Mouse (Mus musculus): Measurements from ENCODE around the gene Rcn1. TPM values are rescaled to one million over a fixed set of nuclear protein-coding genes. Genes with fewer than 3 reads are reported as not detected.

Rcn1 gene
- total RNA-seq (2015; ENCODE audit: low replicate concordance) (3.4 and 10.8 TPM in 2 replicates), total RNA-seq (2017; ENCODE audit: low replicate concordance) (6.0 and 8.2 TPM in 2 replicates)

GRCm38 (mm10) chr2:105399085-105399891 lies at the start of gene Rcn1:
Gene Rcn1, minus strand, starts transcription at chr2:105399319.
- ATAC-seq (replicated peaks; ENCODE audit: low FRiP score, poor library complexity, severe bottlenecking), result peak; percentile 20; the same call in 1 of the 2 replicates

DNA sequence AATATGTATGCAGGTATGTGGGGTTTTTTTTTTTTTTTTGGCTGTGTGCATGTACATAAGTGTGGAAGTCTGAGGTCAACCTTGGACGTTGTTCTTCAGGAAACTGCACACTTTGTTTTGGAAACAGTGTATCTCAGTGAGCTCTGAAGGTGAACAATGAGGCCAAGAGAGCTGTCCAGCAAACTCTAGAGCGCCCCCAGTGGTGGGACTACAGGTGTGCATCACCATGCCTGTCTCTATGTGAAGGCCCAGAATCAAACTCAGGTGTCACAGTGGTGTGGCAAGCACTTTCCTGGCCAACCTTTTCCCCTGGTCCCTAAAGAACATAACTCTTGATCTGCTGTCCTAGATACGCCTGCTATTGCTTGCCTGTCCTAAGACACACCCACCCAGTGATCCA lies 45.0 kb upstream of the Rcn1 start:
- ATAC-seq (replicated peaks; ENCODE audit: low FRiP score, poor library complexity, severe bottlenecking), result no peak

- ATAC-seq (replicated peaks; ENCODE audit: low FRiP score, poor library complexity, severe bottlenecking), result no peak
These were observed 39.9 kb upstream of the Rcn1 start for GRCm38 (mm10) chr2:105439022-105439421.

- no peak for ATAC-seq (replicated peaks; ENCODE audit: low FRiP score, poor library complexity, severe bottlenecking)
These were observed 39.4 kb upstream of the Rcn1 start for GRCm38 (mm10) chr2:105438525-105438924.

DNA sequence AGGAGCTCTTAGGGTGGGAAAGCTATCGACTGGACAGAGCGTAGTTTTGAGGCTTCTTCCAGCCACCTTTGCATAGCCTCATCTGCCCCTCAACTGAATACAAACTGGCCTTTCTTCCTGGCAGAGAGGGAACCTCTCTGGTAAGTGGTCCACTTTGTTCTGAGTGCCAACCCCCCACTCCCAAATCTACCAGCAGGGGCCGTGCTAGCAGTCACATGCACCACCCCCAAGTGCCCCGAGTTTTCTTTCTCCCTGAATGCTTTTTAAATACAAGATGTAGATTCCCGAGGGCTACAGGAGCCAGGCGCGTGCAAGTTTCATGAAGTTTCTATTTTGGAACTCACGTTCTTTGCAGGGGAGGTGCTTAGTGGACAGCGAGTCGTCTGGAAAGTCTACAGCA lies 33.8 kb upstream of the Rcn1 start:
- no peak for ATAC-seq (replicated peaks; ENCODE audit: low FRiP score, poor library complexity, severe bottlenecking)

GRCm38 (mm10) chr2:105430373-105430772 lies 31.3 kb upstream of the Rcn1 start:
- ATAC-seq (replicated peaks; ENCODE audit: low FRiP score, poor library complexity, severe bottlenecking), result no peak

DNA sequence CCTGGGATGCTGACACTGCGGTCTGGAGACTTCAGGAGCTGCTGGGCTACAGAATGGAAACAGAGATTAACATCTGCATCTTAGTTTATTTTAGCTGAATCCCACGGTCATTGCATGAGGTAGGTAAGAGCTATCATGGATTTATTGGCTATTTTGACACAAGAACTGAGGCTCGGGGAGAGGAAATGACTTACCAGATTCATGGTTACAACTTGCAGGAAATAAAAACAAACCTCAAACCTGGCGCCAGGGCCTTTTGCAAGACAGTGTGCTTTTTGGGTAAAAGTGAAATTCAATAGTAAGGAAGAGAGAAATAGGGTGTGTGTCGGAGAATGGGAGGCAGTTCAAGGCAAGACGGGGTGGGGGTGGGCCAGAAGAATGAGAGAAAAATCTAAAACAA lies 30.8 kb upstream of the Rcn1 start:
- no peak for ATAC-seq (replicated peaks; ENCODE audit: low FRiP score, poor library complexity, severe bottlenecking)

DNA sequence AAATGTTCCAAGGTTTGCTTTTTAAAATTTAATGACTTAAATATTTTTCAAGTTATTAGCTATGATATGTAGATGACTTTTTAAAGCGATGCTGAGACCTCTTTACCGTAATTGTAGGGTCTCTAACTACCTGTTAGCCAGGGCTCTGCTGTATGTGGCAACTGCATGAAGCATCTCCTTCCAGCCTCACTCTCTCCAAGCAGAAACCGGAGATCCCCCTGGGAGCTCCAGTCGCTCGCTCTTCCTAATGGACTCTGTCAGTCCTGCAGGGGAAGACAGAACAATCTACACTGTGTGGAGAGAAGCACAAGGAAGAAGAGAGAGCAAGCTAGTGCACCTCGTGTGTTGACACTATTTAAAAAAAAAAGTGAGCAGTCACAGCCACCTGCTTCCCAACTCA lies 29.3 kb upstream of the Rcn1 start:
- ATAC-seq (replicated peaks; ENCODE audit: low FRiP score, poor library complexity, severe bottlenecking), result no peak

- 0 out of 2 replicates have a peak, but pooled peaks have one; percentile 61 for ATAC-seq (replicated peaks; ENCODE audit: low FRiP score, poor library complexity, severe bottlenecking)
These were observed 28.9 kb upstream of the Rcn1 start for GRCm38 (mm10) chr2:105428029-105428428.

DNA sequence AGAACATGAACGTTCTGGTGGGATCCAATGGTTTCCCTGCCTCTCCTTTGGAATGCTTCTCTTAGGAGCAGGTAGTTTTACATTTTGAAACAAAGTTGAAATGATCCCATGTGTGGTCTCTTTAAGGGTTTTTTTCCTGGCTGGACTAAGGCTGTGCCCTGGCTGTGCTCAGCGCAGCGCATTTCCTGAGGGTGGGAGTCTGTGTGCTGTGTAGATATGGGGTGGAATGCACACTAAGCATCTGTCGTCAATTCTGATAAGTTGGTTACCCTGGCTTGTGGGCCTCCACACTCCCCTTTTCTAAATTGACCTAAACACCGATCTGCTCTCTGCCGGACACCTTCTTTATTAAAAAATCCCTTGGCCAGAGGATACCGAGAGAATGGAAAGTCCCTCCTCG lies 28.3 kb upstream of the Rcn1 start:
- ATAC-seq (replicated peaks; ENCODE audit: low FRiP score, poor library complexity, severe bottlenecking), result no peak

- ATAC-seq (replicated peaks; ENCODE audit: low FRiP score, poor library complexity, severe bottlenecking), result no peak
These were observed 19.6 kb upstream of the Rcn1 start for GRCm38 (mm10) chr2:105418629-105419227.

GRCm38 (mm10) chr2:105417663-105418062 lies 18.5 kb upstream of the Rcn1 start:
- no peak for ATAC-seq (replicated peaks; ENCODE audit: low FRiP score, poor library complexity, severe bottlenecking)

DNA sequence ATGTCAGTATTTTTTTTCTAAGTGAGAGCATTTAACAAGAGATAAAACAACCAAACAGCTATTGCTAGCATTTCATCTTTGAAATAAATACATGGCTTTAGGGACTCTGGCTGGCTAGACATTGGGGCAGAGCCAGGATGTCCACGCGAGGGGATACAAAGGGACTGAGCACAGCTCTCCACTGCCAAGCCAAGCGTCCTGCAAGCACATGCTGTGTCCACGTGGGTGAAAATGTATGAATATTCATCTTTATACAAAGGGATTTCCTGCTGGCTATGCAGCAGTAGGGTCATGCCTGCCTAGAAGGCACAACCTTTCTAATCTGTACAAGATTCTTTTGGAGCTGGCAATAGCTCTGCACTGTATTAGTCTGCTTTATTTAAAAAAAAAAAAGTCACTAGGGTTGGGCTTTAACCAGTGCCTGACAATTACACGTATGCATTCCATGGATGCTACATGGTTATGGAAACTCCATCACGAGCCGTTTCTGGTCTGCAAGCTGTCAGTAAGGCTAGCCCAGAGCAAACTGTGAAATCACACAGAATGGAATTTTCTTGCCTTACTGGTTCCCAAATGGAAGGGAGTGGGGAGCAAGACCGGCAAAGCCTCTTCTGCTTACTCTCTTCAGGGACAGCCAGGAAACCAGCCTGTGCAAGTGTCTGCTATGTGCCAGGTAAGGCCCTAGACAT lies 17.7 kb upstream of the Rcn1 start:
- ATAC-seq (replicated peaks; ENCODE audit: low FRiP score, poor library complexity, severe bottlenecking), result no peak

DNA sequence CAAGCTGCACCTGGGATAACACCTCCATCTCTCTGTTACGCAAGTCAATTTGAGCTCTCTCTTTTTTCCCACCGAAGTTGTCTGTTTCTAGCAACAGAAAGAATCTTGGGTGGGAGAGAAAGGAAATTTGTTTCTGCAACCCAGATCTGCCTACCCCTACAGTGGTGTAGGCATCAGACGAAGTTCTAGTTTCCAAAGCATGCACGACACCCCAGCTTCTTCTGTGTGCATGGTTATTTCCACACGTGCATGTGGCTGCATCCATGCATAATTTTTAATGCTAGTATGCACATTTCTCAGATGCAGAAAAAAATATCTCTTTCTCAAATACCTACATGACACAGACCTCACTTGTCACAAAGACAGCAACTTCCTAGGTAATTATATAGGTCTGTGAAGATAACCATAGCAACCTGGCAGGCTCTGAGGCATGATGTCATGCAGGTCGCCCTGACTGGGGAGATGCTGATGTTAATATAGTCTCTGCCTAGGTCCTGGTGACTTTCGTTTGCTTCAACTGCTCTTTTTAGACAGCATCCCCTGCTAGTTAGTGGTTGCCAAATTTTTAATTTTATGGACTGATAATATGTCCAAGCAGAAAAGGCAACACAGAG lies 17.0 kb upstream of the Rcn1 start:
- ATAC-seq (replicated peaks; ENCODE audit: low FRiP score, poor library complexity, severe bottlenecking), result no peak

DNA sequence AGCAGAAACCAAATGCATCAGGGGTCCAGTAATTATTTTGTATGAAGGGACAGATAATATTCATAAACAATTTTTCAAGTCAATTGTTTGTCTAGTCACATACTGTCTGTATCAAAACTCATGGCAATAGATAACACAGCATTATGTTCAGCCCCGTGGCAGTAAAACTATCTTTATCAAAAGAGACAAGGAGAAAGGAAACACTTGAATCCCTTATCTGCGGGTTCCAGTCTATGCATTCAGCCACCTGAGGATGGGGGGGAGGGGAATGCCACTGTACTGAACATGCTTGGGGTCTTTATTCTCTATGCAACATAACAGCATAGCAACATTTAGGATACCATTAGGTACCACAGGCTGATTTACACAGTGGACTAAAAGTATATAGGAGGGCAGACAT lies 15.2 kb upstream of the Rcn1 start:
- no peak for ATAC-seq (replicated peaks; ENCODE audit: low FRiP score, poor library complexity, severe bottlenecking)

DNA sequence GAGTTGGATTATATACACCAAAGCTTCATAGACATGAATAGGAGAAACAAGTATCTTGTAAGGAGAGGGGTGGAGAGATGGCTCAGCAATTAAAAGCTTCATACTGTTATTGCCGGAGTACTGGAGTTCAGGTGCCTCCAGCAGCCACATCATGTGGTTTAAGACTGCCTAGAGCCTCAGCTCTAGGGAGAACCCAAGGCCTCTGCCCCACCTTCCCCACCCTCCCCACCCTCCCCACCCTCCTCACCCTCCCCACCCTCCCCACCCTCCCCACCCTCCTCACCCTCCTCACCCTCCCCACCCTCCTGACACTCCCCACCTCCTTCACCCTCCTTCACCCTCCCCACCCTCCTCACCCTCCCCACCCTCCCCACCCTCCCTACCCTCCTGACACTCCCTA lies 10.1 kb upstream of the Rcn1 start:
- ATAC-seq (replicated peaks; ENCODE audit: low FRiP score, poor library complexity, severe bottlenecking), result no peak

- ATAC-seq (replicated peaks; ENCODE audit: low FRiP score, poor library complexity, severe bottlenecking), result no peak
These were observed 9.4 kb upstream of the Rcn1 start for GRCm38 (mm10) chr2:105408511-105408910.

DNA sequence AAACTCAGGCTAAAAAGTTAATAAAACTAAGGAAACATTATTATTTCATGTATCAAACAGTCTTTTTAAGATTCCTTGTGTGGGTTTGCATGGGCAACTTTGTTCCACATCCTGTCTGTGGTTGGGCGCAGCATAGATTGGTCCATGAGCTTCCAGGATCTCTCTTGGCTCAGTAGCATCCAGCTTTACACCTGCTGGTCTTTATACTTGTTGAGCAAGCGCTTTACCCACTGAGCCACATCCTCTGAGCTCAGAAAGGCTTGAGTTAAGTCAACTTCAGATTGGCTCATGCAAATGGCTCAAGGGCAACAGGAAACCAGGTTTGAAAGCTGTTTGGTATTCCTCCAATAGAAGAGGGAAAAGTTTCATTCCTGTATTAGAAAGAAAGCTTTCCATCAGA lies 3.1 kb upstream of the Rcn1 start:
- ATAC-seq (replicated peaks; ENCODE audit: low FRiP score, poor library complexity, severe bottlenecking), result no peak

GRCm38 (mm10) chr2:105400558-105400957 lies 1.4 kb upstream of the Rcn1 start:
- no peak for ATAC-seq (replicated peaks; ENCODE audit: low FRiP score, poor library complexity, severe bottlenecking)

DNA sequence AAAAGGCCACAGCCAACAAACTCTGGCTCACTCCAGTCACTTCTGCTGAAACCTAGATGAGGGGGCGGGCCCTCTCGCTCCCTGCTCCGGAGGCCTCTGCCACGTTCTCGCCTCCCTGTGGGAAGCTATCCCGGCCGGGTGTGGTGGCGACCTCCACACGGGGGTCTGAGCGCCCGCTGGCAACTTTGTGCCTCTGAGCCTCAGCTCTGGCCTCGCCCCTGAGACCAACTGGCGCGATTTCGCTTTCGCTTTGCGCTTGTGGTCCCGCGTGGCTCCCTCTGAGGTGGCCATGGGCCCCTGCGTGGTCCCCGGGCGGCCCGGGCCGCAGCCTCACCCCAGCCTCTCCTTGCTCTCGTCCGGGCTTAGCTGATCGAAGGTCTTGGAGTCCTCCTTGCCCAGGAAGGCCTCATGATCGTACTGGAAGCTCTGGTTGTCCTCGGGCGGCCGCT lies 459 bp downstream of the Rcn1 start:
- no peak for ATAC-seq (replicated peaks; ENCODE audit: low FRiP score, poor library complexity, severe bottlenecking)

Measured in erythroid progenitor cell, adult 5-6 weeks (primary cell).